Mouse (Mus musculus) macrophage (primary cell): ENCODE data around the gene Nptxr. TPM values are rescaled to one million over a fixed set of nuclear protein-coding genes. Genes with fewer than 3 reads are reported as not detected.

Experiments
- H3K27ac ChIP-seq: fragments of 350-480 bp; formaldehyde crosslinking; 2 replicates; pipeline ENCODE4 v1.9.0; 2021
- H3K36me3 ChIP-seq: fragments of 350-480 bp; formaldehyde crosslinking; 2 replicates; pipeline ENCODE4 v1.9.0; 2021; ENCODE audit errors: inconsistent target
- H3K4me3 ChIP-seq: fragments of 350-480 bp; formaldehyde crosslinking; 2 replicates; pipeline ENCODE4 v1.9.0; 2021; ENCODE audit errors: inconsistent target
- H3K79me2 ChIP-seq: fragments of 350-480 bp; formaldehyde crosslinking; 2 replicates; pipeline ENCODE4 v1.9.0; 2021; ENCODE audit errors: inconsistent target
- WGBS: methylation state at CpG from one replicate; pipeline ENCODE4 v1.1.7; 2026; ENCODE audit warnings: inconsistent platforms; ENCODE audit not compliant: missing documents; 5-methylcytosine and 5-hydroxymethylcytosine counted together
- polyA plus RNA-seq: library from polyadenylated mRNA; stranded (reverse); fragments of 250-400 nt; gene quantifications from 3 replicates; pipeline ENCODE4 v1.2.4, GENCODE M21; 2018; ENCODE audit warnings: inconsistent platforms
- total RNA-seq, 78 experiments: library from RNA; depleted of rRNA; stranded (reverse); fragments of 250-400 nt; gene quantifications; 1 replicate in 9 of 78; 2 replicates in 24 of 78; 3 replicates in 43 of 78; 4 replicates in 2 of 78; pipeline ENCODE4 v1.2.4; 2018; ENCODE audit warnings: inconsistent platforms in 56 of 78

The Nptxr gene
- under 1 TPM in 14 of 26 experiments, not detected in 12; 0.12 to 0.70 (median 0.24) TPM for total RNA-seq (2018; cell fraction: chromatin; rRNA removed)
- total RNA-seq (2018; cell fraction: cytosol; rRNA removed): under 1 TPM; 0.08 to 0.78 (median 0.40) TPM
- total RNA-seq (2018; cell fraction: nucleus; rRNA removed): 1 to 10 TPM in 1 of 26 experiments, under 1 TPM in 23, not detected in 2; 0.06 to 2.5 (median 0.36) TPM
- polyA plus RNA-seq: 0.20 to 0.89 TPM (median 0.76 TPM) in 3 replicates

DNA sequence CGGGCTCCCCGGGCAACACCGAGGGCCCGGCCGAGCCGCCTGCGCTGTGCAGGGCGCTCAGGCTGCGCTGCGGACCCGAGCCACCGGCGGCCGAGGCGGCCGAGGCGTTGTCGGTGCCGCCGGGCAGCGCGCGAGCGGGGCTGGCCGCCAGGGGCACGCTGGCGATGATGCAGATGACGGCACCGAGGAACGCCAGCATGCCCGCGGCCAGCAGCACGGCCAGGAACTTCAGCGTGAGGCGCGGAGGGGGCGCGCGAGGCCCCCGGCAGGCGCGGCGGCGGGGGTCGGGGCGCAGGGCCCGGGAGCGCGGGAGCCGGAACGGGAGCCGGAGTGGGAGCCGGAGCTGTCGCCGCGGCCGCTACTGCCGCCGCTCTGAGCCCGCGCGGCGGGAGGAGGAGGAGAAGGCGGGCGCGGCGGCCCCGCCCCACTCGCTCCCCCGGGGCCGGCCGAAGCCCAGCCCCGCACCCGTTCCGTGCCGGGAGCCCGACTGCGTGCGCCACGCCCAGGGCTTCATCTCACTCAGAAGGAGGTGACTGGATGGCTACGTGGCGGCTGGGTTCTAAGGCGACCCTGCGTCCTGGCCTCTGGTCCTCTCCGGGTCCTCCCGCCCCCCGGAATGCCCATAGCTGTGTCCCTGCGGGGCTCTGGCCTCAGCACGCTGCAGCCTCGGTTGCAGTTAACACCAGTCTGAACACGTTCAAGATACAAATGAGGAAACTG, at the start of gene Nptxr:
TSS of gene Nptxr (minus strand) at position 415 of the 720 bp plus-strand sequence.
- H3K4me3 ChIP-seq: no peak within 1 kb of the TSS
- no peaks in the 10 kb centered on the region for H3K79me2 ChIP-seq
- WGBS: 1% methylated on average over 83 of the region's 91 CpGs
- no peaks in the 10 kb centered on the region for H3K36me3 ChIP-seq
- no peak within 1 kb of the TSS for H3K27ac ChIP-seq

DNA sequence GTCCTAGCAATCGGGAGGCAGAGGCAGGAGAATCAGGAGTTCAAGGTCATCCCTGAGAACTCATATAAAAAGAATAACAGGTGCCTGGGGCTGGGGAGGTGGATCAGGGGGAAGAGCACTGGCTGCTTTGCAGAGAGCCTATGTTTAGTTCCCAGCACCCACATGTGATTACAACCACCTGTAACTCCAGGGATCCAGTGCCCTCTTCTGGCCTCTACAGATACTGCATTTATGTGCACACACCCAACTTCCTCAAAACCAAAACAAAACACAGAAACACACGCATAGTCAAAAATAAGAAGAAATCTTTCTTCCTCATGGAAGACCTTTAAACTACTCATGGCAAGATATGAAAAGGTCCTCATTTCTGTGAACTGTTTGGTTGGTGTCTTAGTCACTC, 45.6 kb upstream of the Nptxr start:
- no peak overlapping the region for H3K27ac ChIP-seq
- no peaks in the 10 kb centered on the region for H3K79me2 ChIP-seq
- no peaks in the 10 kb centered on the region for H3K36me3 ChIP-seq
- 69% methylated on average over 2 of the region's 2 CpGs for WGBS
- no peak overlapping the region for H3K4me3 ChIP-seq

- 69% methylated on average over 5 of the region's 5 CpGs for WGBS
- Histone ChIP-seq H3K79me2 (no peaks in the 10 kb centered on the region), H3K27ac (no peak overlapping the region)
Measured at GRCm38 (mm10) chr15:79847100-79847499, 42.5 kb upstream of the Nptxr start.

DNA sequence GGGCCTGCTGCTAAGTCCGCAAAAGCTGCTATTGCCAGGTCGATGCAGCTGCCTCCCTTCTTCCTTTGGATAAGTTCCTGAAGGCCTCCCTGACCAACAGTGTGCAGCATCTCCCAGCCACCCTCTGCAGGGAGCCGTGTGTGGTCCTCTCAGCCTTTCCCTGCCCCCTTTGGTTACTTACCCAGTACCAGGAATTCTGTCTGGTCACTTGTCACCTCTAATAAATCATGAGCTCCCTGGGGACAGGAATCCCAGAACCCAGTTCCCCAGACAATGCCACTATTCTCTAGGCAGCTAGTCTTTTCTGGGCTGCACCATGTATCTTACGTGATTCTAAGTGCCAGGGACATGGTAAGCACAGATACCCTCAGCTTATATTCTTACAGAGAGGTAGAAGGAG, 41.4 kb upstream of the Nptxr start:
- Histone ChIP-seq H3K4me3 (no peak overlapping the region), H3K36me3 (no peaks in the 10 kb centered on the region), H3K79me2 (no peaks in the 10 kb centered on the region), H3K27ac (no peak overlapping the region)
- 91% methylated on average over 4 of the region's 4 CpGs for WGBS

More at GRCm38 (mm10) chr15:79847100-79847499, 42.5 kb upstream of the Nptxr start:
- H3K4me3 ChIP-seq: no peak overlapping the region
- no peaks in the 10 kb centered on the region for H3K36me3 ChIP-seq

- no peak overlapping the region for H3K4me3 ChIP-seq
- 90% methylated on average over 3 of the region's 3 CpGs for WGBS
- no peaks in the 10 kb centered on the region for H3K79me2 ChIP-seq
- H3K27ac ChIP-seq: no peak overlapping the region
- H3K36me3 ChIP-seq: no peaks in the 10 kb centered on the region
Measured at GRCm38 (mm10) chr15:79842985-79843384, 38.4 kb upstream of the Nptxr start.

DNA sequence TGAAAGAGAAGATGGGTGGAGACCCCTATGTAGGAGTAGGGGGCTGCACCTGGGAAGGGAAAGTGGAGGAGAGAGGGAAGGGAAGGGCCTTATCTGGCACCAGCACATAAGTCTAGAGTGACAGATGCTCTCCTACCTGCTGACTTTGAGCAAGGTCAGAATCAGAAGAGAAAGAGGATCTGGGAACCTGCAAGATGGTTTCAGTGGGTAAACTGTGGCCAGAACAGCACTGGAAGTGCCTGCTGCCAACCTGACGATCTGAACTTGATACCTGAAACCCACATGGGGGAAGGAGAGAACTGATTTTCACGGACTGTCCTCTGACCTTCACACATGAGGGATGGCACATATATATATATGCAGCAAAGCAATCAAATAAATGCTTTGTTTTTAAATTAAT, 35.7 kb upstream of the Nptxr start:
- H3K27ac ChIP-seq: no peak overlapping the region
- no peaks in the 10 kb centered on the region for H3K79me2 ChIP-seq
- 51% methylated on average over 2 of the region's 2 CpGs for WGBS
- H3K4me3 ChIP-seq: no peak overlapping the region
- H3K36me3 ChIP-seq: no peaks in the 10 kb centered on the region

- Histone ChIP-seq H3K4me3 (no peak overlapping the region), H3K27ac (no peak overlapping the region), H3K36me3 (no peaks in the 10 kb centered on the region), H3K79me2 (no peaks in the 10 kb centered on the region)
- 63% methylated on average over 9 of the region's 9 CpGs for WGBS
Measured at GRCm38 (mm10) chr15:79834881-79835260, 30.3 kb upstream of the Nptxr start.

GRCm38 (mm10) chr15:79834130-79834880, 29.7 kb upstream of the Nptxr start, which contains the start of the genes Npcd and Cbx6:
Gene Npcd, minus strand, starts transcription at chr15:79834237.
Gene Cbx6, minus strand, starts transcription at chr15:79834688.
- Histone ChIP-seq H3K27ac (no peak within 1 kb of the TSS), H3K36me3 (no peaks in the 10 kb centered on the region), H3K4me3 (peak within 1 kb of the TSS; percentile 56), H3K79me2 (no peaks in the 10 kb centered on the region)
- WGBS: 3% methylated on average over 58 of the region's 58 CpGs

- H3K27ac ChIP-seq: no peak overlapping the region
- H3K36me3 ChIP-seq: no peaks in the 10 kb centered on the region
- H3K79me2 ChIP-seq: no peaks in the 10 kb centered on the region
- 7% methylated on average over 33 of the region's 41 CpGs for WGBS
- peak overlapping the region; percentile 56 for H3K4me3 ChIP-seq
Measured at GRCm38 (mm10) chr15:79833251-79834050, 28.9 kb upstream of the Nptxr start.

- Histone ChIP-seq H3K36me3 (no peaks in the 10 kb centered on the region), H3K27ac (no peak overlapping the region), H3K79me2 (no peaks in the 10 kb centered on the region), H3K4me3 (no peak overlapping the region)
- 57% methylated on average over 18 of the region's 18 CpGs for WGBS
Measured at GRCm38 (mm10) chr15:79832064-79832900, 27.7 kb upstream of the Nptxr start.

GRCm38 (mm10) chr15:79830388-79830787, 25.8 kb upstream of the Nptxr start:
- H3K4me3 ChIP-seq: no peak overlapping the region
- H3K79me2 ChIP-seq: no peaks in the 10 kb centered on the region
- no peaks in the 10 kb centered on the region for H3K36me3 ChIP-seq
- 50% methylated on average over 4 of the region's 4 CpGs for WGBS
- no peak overlapping the region for H3K27ac ChIP-seq

- Histone ChIP-seq H3K36me3 (no peaks in the 10 kb centered on the region), H3K4me3 (no peak overlapping the region), H3K27ac (no peak overlapping the region), H3K79me2 (no peaks in the 10 kb centered on the region)
- WGBS: 75% methylated on average over 5 of the region's 5 CpGs
Measured at GRCm38 (mm10) chr15:79829431-79829830, 24.9 kb upstream of the Nptxr start.

GRCm38 (mm10) chr15:79828366-79829035, 23.9 kb upstream of the Nptxr start:
- WGBS: 96% methylated on average over 41 of the region's 46 CpGs
- Histone ChIP-seq H3K36me3 (no peaks in the 10 kb centered on the region), H3K4me3 (no peak overlapping the region)

More at GRCm38 (mm10) chr15:79828366-79829035, 23.9 kb upstream of the Nptxr start:
- Histone ChIP-seq H3K27ac (no peak overlapping the region), H3K79me2 (no peaks in the 10 kb centered on the region)
